Mouse (Mus musculus) inflammation-experienced regulatory T-cells, adult 6 months (primary cell): ENCODE results near the gene Rassf8. TPM values are rescaled to one million over a fixed set of nuclear protein-coding genes. Genes with fewer than 3 reads are reported as not detected.
A peak's percentile ranks its signal among the peaks of the same experiment; 100 is the strongest.

ENCODE experiments used
- ATAC-seq: one replicate; pipeline ENCODE4 v1.8.0; 2017
- polyA plus RNA-seq, 3 experiments: library from polyadenylated mRNA; unstranded; fragments of 100-300 nt; shearing (Covaris generic); gene quantifications; one replicate each; pipeline ENCODE4 v1.2.1; 2017

Rassf8 gene
- polyA plus RNA-seq, 3 experiments from 2014 or later: 0.40 TPM; not detected in 2

DNA sequence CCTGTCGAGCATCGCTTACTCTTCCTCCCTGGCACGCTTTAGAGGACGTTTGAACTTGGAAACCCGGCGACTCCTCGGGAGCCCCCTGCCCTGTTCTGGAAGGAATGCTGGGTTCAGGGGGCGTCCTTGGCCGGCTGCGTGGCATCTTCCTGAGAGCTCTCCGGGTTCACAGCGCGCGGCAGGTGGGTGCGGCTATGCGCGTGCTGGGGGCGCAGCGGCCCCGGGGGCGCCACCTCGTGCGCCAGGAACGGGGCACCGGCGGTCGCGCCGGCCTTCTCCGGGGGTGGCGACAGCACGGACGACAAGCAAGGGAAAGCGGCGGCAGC is 116.2 kb downstream of the Rassf8 start:
- no peak for ATAC-seq

DNA sequence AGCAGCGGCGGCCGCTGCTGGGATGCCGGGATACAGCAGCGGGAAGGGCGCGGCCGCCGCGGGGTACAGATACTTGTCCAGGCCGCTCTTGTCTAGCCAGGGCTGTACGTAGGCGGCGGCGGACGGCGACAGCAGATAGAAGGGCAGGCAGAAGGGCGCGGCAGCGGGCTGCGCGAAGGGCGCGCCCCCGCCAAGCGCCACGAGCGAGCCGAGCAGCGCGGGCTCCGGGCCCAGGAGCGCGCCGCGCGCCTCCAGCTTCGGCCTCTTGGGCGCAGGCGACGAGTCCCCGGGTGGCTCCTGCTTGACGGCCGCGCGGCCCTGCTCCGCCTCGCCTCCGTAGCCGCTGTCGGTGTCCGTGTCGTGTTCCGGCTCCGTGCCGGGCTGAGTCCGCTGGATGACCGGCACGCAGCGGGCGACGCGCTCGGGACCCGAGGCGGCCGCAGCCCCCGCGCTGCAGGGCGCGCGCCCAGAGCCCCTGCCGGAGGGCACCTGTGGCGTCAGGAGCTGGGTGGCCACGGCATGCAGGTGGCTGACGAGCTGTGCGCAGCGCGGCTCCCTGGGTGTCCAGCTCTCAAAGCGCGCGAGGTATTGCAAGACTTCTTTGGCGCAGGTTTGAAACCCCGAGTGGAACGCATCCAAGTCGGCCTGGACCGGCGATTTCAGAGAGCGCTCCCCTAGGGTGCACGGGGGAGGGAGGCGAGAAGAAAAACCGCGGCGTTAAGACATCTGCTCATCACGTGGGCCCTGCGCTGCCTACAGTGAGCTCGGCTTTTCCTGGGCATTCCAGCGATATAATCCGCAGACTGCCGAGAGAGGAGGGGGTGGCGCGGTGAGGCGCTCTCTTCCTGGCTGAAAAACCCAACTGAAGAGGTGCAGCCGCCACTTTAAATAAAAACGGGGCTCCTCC is 116.8 kb downstream of the Rassf8 start:
- peak; percentile 12 for ATAC-seq

DNA sequence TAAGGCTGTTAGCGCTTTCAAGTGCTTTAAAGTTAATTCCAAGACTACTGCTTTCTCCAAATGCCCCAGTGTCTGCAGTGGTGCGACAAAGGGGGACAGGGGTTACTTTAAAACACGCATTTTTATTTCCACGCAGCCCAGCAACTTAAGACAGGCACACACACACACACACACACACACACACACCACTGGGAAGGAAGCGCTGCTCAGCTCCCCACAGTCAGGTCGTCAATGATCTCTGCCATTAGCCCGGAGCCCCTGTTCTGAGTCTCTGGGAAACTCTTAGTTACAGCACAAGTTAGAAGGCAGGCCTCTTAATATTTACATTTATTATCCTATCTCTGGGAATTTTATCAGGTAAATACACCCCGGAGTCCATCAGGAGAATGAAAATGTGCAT is 117.6 kb downstream of the Rassf8 start:
- ATAC-seq: no peak

DNA sequence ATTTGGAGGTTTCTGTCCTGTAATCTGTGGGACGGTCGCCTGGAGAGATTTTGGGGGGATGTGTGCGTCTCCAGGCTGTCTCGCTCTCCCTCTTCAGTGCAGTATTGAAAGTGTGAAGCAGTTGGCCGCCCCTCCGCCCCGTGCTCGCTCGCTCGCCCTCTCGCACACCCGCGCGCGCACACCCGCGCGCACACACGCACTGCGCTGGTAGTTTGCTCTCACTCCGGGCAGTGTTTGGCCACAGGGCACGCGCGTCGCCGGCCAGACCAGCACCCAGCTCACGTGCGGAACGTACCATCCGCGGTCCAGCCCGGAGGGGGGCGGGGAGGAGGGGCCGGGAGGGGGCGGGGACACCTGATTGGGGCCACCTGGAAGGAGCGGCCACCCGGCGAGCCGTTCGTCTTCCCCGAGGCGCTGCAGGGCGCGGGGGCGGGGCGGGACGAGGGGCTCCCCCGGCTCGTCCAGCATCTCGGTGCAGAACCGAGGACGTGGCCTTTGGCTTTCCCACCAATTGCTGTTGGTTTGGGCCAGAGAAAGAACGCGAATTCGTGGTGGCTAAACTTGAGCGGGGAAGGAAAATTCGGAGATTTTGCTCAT is 118.8 kb downstream of the Rassf8 start, which contains the start of gene Bhlhe41:
Gene Bhlhe41 (minus strand): TSS at position 270 of the 597 bp plus-strand sequence.
- no peak for ATAC-seq

DNA sequence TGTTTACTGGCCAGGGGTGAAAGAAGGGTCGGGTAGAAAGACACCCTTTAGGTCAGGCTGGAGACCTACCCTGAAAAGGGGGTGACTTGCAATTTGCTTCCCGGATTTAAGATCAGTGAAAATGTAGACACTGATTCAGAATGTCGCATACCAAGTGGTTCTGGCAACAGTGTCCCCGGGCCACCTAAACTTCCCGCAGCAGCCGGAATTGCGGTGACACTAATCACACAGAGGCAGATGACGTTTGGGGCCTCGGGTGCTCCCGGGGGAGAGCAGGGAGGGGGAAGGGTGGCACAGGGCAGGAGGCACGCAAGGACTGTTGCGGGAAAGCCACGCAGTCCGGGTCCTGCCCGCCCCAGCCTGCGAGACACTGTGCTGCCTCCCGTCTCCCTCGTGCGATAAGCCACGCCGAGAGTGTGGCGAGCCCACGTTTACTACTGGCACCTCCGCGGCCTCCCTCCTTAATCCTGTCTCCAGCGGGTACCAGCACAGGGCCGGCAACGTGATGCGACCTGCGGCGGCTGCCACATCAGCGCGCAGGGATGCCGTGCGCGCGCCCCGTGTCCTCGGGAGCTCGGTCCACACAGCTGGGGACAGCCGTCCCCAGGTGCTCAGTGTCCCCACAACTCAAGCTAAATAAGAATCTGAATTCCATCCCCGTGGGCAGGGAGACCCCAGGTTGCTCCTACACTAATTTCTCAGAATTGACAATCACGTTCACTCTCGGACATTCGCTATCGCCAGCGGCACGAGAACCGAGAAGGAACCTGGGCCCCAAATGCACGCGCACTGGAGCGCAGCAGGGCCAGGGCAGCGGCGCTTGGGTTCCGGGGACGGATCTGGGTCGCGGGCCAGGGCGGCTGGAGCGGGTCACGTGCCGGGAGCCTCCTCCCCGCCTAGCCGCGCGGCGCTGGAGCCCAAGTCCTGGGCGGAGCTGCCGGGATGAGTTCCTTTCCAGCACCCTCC is 119.6 kb downstream of the Rassf8 start:
- peak; percentile 35 for ATAC-seq

DNA sequence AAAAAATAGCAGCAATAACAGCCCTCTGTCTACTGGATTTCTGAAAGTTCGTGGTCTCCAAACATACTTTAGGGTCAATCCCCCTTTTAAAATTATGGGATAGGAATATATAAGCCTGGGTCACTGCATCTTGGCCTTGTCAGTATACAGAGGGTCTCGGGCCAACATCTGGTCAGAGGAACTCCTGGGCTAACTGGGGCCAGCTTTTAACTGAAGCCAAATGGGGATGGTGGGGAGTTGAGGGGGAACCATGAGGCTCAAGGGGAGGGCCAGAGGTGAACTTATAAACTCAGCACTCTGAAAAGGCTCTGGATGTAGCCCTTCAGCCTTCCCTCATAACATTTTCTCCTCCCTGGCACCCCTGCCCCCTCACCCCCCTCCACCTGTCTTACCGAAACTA is 120.6 kb downstream of the Rassf8 start:
- ATAC-seq: no peak

Other genes starting within 250 kb of the Rassf8 start
- gene Lmntd1, start 132.4 kb upstream of the Rassf8 start, polyA plus RNA-seq: not detected
- gene Tuba3b, start 131.0 kb upstream of the Rassf8 start, polyA plus RNA-seq: not detected
- under 1 TPM; 0.11 to 0.44 (median 0.35) TPM for gene Bhlhe41, start 118.8 kb downstream of the Rassf8 start, polyA plus RNA-seq
- gene Sspn, start 184.9 kb downstream of the Rassf8 start, polyA plus RNA-seq: under 1 TPM in 1 of 3 experiments, not detected in 2; 0.09 TPM